ENCODE assay signal across 8 mouse cellular contexts in genomic region chr6:91410961-91411368, GRCm38 (mm10). TPM values are rescaled to one million over a fixed set of nuclear protein-coding genes. Genes with fewer than 3 reads are reported as not detected.
DNase-seq lines count a peak whose midpoint lies in the region; ATAC-seq and TF ChIP-seq lines count a peak whose summit lies in the region.

Gene Wnt7a, minus strand, starts transcription at chr6:91411363.

- no peaks in the 10 kb centered on the region for H3K4me1 ChIP-seq in lung, adult 2 months (ENCODE audit: control insufficient read depth, insufficient read depth, low read length)
- peaks cover 31% of the 10 kb centered on the region for H3K4me1 ChIP-seq in forebrain, embryonic 12.5 days
- H3K4me1 ChIP-seq in midbrain, embryonic 13.5 days (replicated peaks), result peaks cover 25% of the 10 kb centered on the region

- TF ChIP-seq POLR2A in lung, adult 2 months (IDR thresholded peaks at IDR 0.05; ENCODE audit: borderline replicate concordance, extremely low read depth, low read depth, low read length), result no peak

- peak; percentile 37 for DNase-seq in lung, adult 2 months
- no peak for DNase-seq in lung, postnatal 14 days
- peak; percentile 61 to 78 for DNase-seq in cerebellum, adult 18-20 months
- peak; percentile 16 to 35 for DNase-seq in kidney, postnatal 4 days
- no peak for DNase-seq in natural killer cell, adult 2 months (ENCODE audit: low spot score in 2 of 2)
- no peak for DNase-seq in urinary bladder, postnatal 10 days (ENCODE audit: low spot score)

- H3K4me3 ChIP-seq in lung, adult 2 months (replicated peaks; ENCODE audit: extremely low read depth, low read depth, low read length), result peak within 1 kb of the TSS; percentile 25
- H3K4me3 ChIP-seq in forebrain, embryonic 12.5 days (replicated peaks), result peak within 1 kb of the TSS; percentile 69
- peak within 1 kb of the TSS; percentile 66 for H3K4me3 ChIP-seq in midbrain, embryonic 13.5 days (replicated peaks)

- H3K27me3 ChIP-seq in forebrain, embryonic 12.5 days, result peaks cover 74% of the 10 kb centered on the region
- H3K27me3 ChIP-seq in midbrain, embryonic 13.5 days, result peaks cover 72% of the 10 kb centered on the region

- WGBS in lung, adult 2 months, result under 1% methylated on average over 50 of the region's 51 CpGs
- 1% methylated on average over 41 of the region's 51 CpGs for WGBS in forebrain, embryonic 12.5 days
- under 1% methylated on average over 45 of the region's 51 CpGs for WGBS in midbrain, embryonic 13.5 days

- H3K27ac ChIP-seq in forebrain, embryonic 12.5 days, result peak within 1 kb of the TSS; percentile 66
- H3K27ac ChIP-seq in midbrain, embryonic 13.5 days, result peak within 1 kb of the TSS; percentile 61

- ATAC-seq in forebrain, embryonic 12.5 days (ENCODE audit: low FRiP score), result peak; percentile 69
- ATAC-seq in midbrain, embryonic 13.5 days, result peak; percentile 65

- H3K4me2 ChIP-seq in forebrain, embryonic 12.5 days, result peak within 1 kb of the TSS; percentile 93
- peak within 1 kb of the TSS; percentile 94 for H3K4me2 ChIP-seq in midbrain, embryonic 13.5 days (replicated peaks)

- no peak for TF ChIP-seq CTCF in lung, adult 2 months (IDR thresholded peaks at IDR 0.05; ENCODE audit: insufficient read depth, low read length)

- peaks cover 24% of the 10 kb centered on the region for H3K36me3 ChIP-seq in forebrain, embryonic 12.5 days (replicated peaks)
- peaks cover 13% of the 10 kb centered on the region for H3K36me3 ChIP-seq in midbrain, embryonic 13.5 days

- H3K9ac ChIP-seq in forebrain, embryonic 12.5 days, result peak within 1 kb of the TSS; percentile 80
- H3K9ac ChIP-seq in midbrain, embryonic 13.5 days (replicated peaks), result peak within 1 kb of the TSS; percentile 74

- H3K9me3 ChIP-seq in forebrain, embryonic 12.5 days, result no peaks in the 10 kb centered on the region
- H3K9me3 ChIP-seq in midbrain, embryonic 13.5 days, result no peaks in the 10 kb centered on the region

RNA-seq across cellular contexts. Expression of gene Wnt7a, which starts in this region (rescaled TPM):
- 9.7 and 10.8 TPM in 2 replicates for polyA plus RNA-seq in lung, adult 2 months (2012; rRNA removed)
- 16.0 and 22.0 TPM in 2 replicates for polyA plus RNA-seq in forebrain, embryonic 12.5 days (2016; fragmentation: Nextera tagmentation; extraction: Ambion mirVana)
- polyA plus RNA-seq in midbrain, embryonic 13.5 days (2015; fragmentation: Nextera tagmentation; extraction: Ambion mirVana), result 9.4 and 9.9 TPM in 2 replicates

Comparison
In these comparisons a context has a peak if more than half of its experiments do, and no peak if none do; other contexts are left out.
1. DNase-seq: peak in lung, adult 2 months (single experiment), cerebellum, adult 18-20 months (2 of 2) and kidney, postnatal 4 days (2 of 2); none in lung, postnatal 14 days (single experiment), natural killer cell, adult 2 months (0 of 2) and urinary bladder, postnatal 10 days (single experiment).
2. Peak in every context shown above with its lines, with median percentiles within 50 percentile points of each other: H3K4me3 ChIP-seq.